Mouse (Mus musculus): ENCODE measurements around the gene Unc13c. TPM values are rescaled to one million over a fixed set of nuclear protein-coding genes. Genes with fewer than 3 reads are reported as not detected.

The Unc13c gene
- polyA plus RNA-seq, 1 experiment: not detected

- WGBS: 68% methylated on average over 4 of the region's 4 CpGs
These were observed 62.8 kb downstream of the Unc13c start for GRCm38 (mm10) chr9:73905959-73906358.

GRCm38 (mm10) chr9:73898516-73898915, 70.2 kb downstream of the Unc13c start:
- 63% methylated on average over 3 of the region's 3 CpGs for WGBS
- H3K4me1 ChIP-seq (ENCODE audit: control insufficient read depth, insufficient read depth, low read length): no peaks in the 10 kb centered on the region
- no peak overlapping the region for H3K4me3 ChIP-seq (replicated peaks; ENCODE audit: control insufficient read depth, low read depth, low read length)
- TF ChIP-seq CTCF (IDR thresholded peaks at IDR 0.05; ENCODE audit: control insufficient read depth, insufficient read depth, low read length) (no peak), POLR2A (IDR thresholded peaks at IDR 0.05; ENCODE audit: borderline replicate concordance, control insufficient read depth, low read depth, low read length) (no peak)
- no peak overlapping the region for H3K27ac ChIP-seq (ENCODE audit: control insufficient read depth, insufficient read depth, low read depth, low read length, poor library complexity)

More at GRCm38 (mm10) chr9:73905959-73906358, 62.8 kb downstream of the Unc13c start:
- no peak for TF ChIP-seq CTCF (IDR thresholded peaks at IDR 0.05; ENCODE audit: control insufficient read depth, insufficient read depth, low read length)
- no peak for TF ChIP-seq POLR2A (IDR thresholded peaks at IDR 0.05; ENCODE audit: borderline replicate concordance, control insufficient read depth, low read depth, low read length)
- H3K4me3 ChIP-seq (replicated peaks; ENCODE audit: control insufficient read depth, low read depth, low read length): no peak overlapping the region
- no peak overlapping the region for H3K27ac ChIP-seq (ENCODE audit: control insufficient read depth, insufficient read depth, low read depth, low read length, poor library complexity)
- H3K4me1 ChIP-seq (ENCODE audit: control insufficient read depth, insufficient read depth, low read length): no peaks in the 10 kb centered on the region

- no peaks in the 10 kb centered on the region for H3K4me1 ChIP-seq (ENCODE audit: control insufficient read depth, insufficient read depth, low read length)
- H3K27ac ChIP-seq (ENCODE audit: control insufficient read depth, insufficient read depth, low read depth, low read length, poor library complexity): no peak overlapping the region
- WGBS: 80% methylated on average over 3 of the region's 3 CpGs
- TF ChIP-seq CTCF (IDR thresholded peaks at IDR 0.05; ENCODE audit: control insufficient read depth, insufficient read depth, low read length) (no peak), POLR2A (IDR thresholded peaks at IDR 0.05; ENCODE audit: borderline replicate concordance, control insufficient read depth, low read depth, low read length) (no peak)
- H3K4me3 ChIP-seq (replicated peaks; ENCODE audit: control insufficient read depth, low read depth, low read length): no peak overlapping the region
These were observed 72.6 kb downstream of the Unc13c start for GRCm38 (mm10) chr9:73896210-73896609.

GRCm38 (mm10) chr9:73883587-73883986, 85.2 kb downstream of the Unc13c start:
- H3K27ac ChIP-seq (ENCODE audit: control insufficient read depth, insufficient read depth, low read depth, low read length, poor library complexity): no peak overlapping the region
- TF ChIP-seq CTCF (IDR thresholded peaks at IDR 0.05; ENCODE audit: control insufficient read depth, insufficient read depth, low read length): no peak
- TF ChIP-seq POLR2A (IDR thresholded peaks at IDR 0.05; ENCODE audit: borderline replicate concordance, control insufficient read depth, low read depth, low read length): no peak
- H3K4me3 ChIP-seq (replicated peaks; ENCODE audit: control insufficient read depth, low read depth, low read length): no peak overlapping the region
- no peaks in the 10 kb centered on the region for H3K4me1 ChIP-seq (ENCODE audit: control insufficient read depth, insufficient read depth, low read length)
- WGBS: 33% methylated on average over 1 of the region's 1 CpGs

- Histone ChIP-seq H3K27ac (ENCODE audit: control insufficient read depth, insufficient read depth, low read depth, low read length, poor library complexity) (no peak overlapping the region), H3K4me3 (replicated peaks; ENCODE audit: control insufficient read depth, low read depth, low read length) (no peak overlapping the region), H3K4me1 (ENCODE audit: control insufficient read depth, insufficient read depth, low read length) (no peaks in the 10 kb centered on the region)
- no peak for TF ChIP-seq CTCF (IDR thresholded peaks at IDR 0.05; ENCODE audit: control insufficient read depth, insufficient read depth, low read length)
- 30% methylated on average over 1 of the region's 1 CpGs for WGBS
These were observed 85.6 kb downstream of the Unc13c start for GRCm38 (mm10) chr9:73883143-73883542.

GRCm38 (mm10) chr9:73882393-73882919, 86.3 kb downstream of the Unc13c start:
- H3K27ac ChIP-seq (ENCODE audit: control insufficient read depth, insufficient read depth, low read depth, low read length, poor library complexity): no peak overlapping the region
- WGBS: 73% methylated on average over 5 of the region's 5 CpGs
- H3K4me3 ChIP-seq (replicated peaks; ENCODE audit: control insufficient read depth, low read depth, low read length): no peak overlapping the region
- H3K4me1 ChIP-seq (ENCODE audit: control insufficient read depth, insufficient read depth, low read length): no peaks in the 10 kb centered on the region
- TF ChIP-seq CTCF (IDR thresholded peaks at IDR 0.05; ENCODE audit: control insufficient read depth, insufficient read depth, low read length) (no peak), POLR2A (IDR thresholded peaks at IDR 0.05; ENCODE audit: borderline replicate concordance, control insufficient read depth, low read depth, low read length) (no peak)

GRCm38 (mm10) chr9:73867410-73868067, 101.2 kb downstream of the Unc13c start:
- no peak overlapping the region for H3K4me3 ChIP-seq (replicated peaks; ENCODE audit: control insufficient read depth, low read depth, low read length)
- H3K27ac ChIP-seq (ENCODE audit: control insufficient read depth, insufficient read depth, low read depth, low read length, poor library complexity): no peak overlapping the region
- 84% methylated on average over 2 of the region's 2 CpGs for WGBS

GRCm38 (mm10) chr9:73866666-73867065, 102.1 kb downstream of the Unc13c start:
- 63% methylated on average over 2 of the region's 2 CpGs for WGBS
- no peak overlapping the region for H3K27ac ChIP-seq (ENCODE audit: control insufficient read depth, insufficient read depth, low read depth, low read length, poor library complexity)
- no peak overlapping the region for H3K4me3 ChIP-seq (replicated peaks; ENCODE audit: control insufficient read depth, low read depth, low read length)
- TF ChIP-seq CTCF (IDR thresholded peaks at IDR 0.05; ENCODE audit: control insufficient read depth, insufficient read depth, low read length): no peak
- no peak for TF ChIP-seq POLR2A (IDR thresholded peaks at IDR 0.05; ENCODE audit: borderline replicate concordance, control insufficient read depth, low read depth, low read length)
- no peaks in the 10 kb centered on the region for H3K4me1 ChIP-seq (ENCODE audit: control insufficient read depth, insufficient read depth, low read length)

More at GRCm38 (mm10) chr9:73867410-73868067, 101.2 kb downstream of the Unc13c start:
- no peaks in the 10 kb centered on the region for H3K4me1 ChIP-seq (ENCODE audit: control insufficient read depth, insufficient read depth, low read length)
- TF ChIP-seq POLR2A (IDR thresholded peaks at IDR 0.05; ENCODE audit: borderline replicate concordance, control insufficient read depth, low read depth, low read length): no peak
- no peak for TF ChIP-seq CTCF (IDR thresholded peaks at IDR 0.05; ENCODE audit: control insufficient read depth, insufficient read depth, low read length)
